In the genomic region with DNA sequence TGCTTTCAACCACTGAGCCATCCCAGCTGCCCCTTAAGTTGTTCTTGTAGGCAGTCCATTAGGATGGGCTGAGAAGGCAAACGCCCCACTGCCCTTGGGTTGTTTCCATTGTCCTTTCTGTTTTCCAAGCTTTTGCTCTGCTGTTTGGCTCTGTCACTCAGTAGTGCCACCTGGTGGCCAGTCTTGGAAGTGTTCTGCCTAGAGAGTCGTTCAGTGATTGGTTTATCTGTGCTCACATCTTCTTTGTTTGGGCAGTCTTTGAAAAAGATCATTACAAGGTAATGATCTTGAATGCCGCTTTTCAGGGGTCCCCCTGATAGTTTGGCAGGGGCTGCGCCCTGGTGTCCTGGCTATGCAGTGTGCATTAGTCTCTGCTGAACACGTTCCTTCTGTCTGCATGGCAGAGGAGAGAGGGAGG, we compare ENCODE assay signal across 9 mouse cellular contexts. TPM values are rescaled to one million over a fixed set of nuclear protein-coding genes. Genes with fewer than 3 reads are reported as not detected.
DNase-seq lines count a peak whose midpoint lies in the region; TF ChIP-seq lines count a peak whose summit lies in the region.
"Had no signal": no experiment of that assay in that cellular context is flagged by ENCODE, and none has a peak within 500 bp of the region (broad histone marks: within the 10 kb centered on the region; RNA-seq: fewer than 3 reads in every experiment).

No protein-coding gene starts in this region.

- H3K4me1 ChIP-seq in lung, adult 2 months (ENCODE audit: control insufficient read depth, insufficient read depth, low read length), result no peaks in the 10 kb centered on the region

- TF ChIP-seq POLR2A in lung, adult 2 months (IDR thresholded peaks at IDR 0.05; ENCODE audit: borderline replicate concordance, extremely low read depth, low read depth, low read length), result no peak

- peak; percentile 81 for DNase-seq in CD4-positive, CD25-positive, alpha-beta regulatory T cell, adult 2 months (ENCODE audit: low read depth, low spot score)
- DNase-seq in WW6 (ENCODE audit: low read depth, low spot score), result peak; percentile 71
- DNase-seq in cerebellum, postnatal 36 days, result peak; percentile 54 to 55
- DNase-seq in gastrocnemius, postnatal 36 days, result peak; percentile 52 to 67
- peak; percentile 76 for DNase-seq in kidney, postnatal 14 days
- DNase-seq in lung, adult 2 months, result peak; percentile 68
- peak; percentile 87 for DNase-seq in retina, postnatal 1 day
- DNase-seq in thymus, postnatal 36 days, result peak; percentile 70 to 77

- H3K4me3 ChIP-seq in lung, adult 2 months (replicated peaks; ENCODE audit: extremely low read depth, low read depth, low read length), result no peak overlapping the region
- H3K4me3 ChIP-seq: heart, embryonic 15.5 days had no signal

- 42% methylated on average over 5 of the region's 5 CpGs for whole genome bisulfite sequencing in lung, adult 2 months

- TF ChIP-seq CTCF in lung, adult 2 months (IDR thresholded peaks at IDR 0.05; ENCODE audit: insufficient read depth, low read length), result peak; percentile 79

- intact Hi-C loops in gastrocnemius, postnatal 36 days (cut with DNase I), result no loop called here

RNA-seq across cellular contexts. Expression of a gene that starts 28.9 kb away (rescaled TPM):
- total RNA-seq in gastrocnemius, postnatal 36 days (2021), result 10 to 100 TPM; 36.6 to 53.7 TPM
- polyA plus RNA-seq in lung, adult 2 months (2012; rRNA removed), result 19.5 and 25.6 TPM in 2 replicates

RNA-seq across cellular contexts. Expression of a gene that starts 48.0 kb away (rescaled TPM):
- 1 to 10 TPM; 1.5 to 1.7 TPM for total RNA-seq in gastrocnemius, postnatal 36 days (2021)
- 1.9 and 3.0 TPM in 2 replicates for polyA plus RNA-seq in lung, adult 2 months (2012; rRNA removed)
